Mouse (Mus musculus): Measurements from ENCODE around the gene Agxt. TPM values are rescaled to one million over a fixed set of nuclear protein-coding genes. Genes with fewer than 3 reads are reported as not detected.

The Agxt gene
- polyA plus RNA-seq, 1 experiment from 2014 or later: 2.2 TPM

GRCm38 (mm10) chr1:93124066-93124465 lies 11.0 kb upstream of the Agxt start:
- 55% methylated on average over 8 of the region's 8 CpGs for WGBS (ENCODE audit: insufficient replicate concordance)

GRCm38 (mm10) chr1:93125256-93125655 lies 9.8 kb upstream of the Agxt start:
- H3K4me3 ChIP-seq: no peak overlapping the region
- H3K4me2 ChIP-seq: no peak overlapping the region
- no peaks in the 10 kb centered on the region for H3K36me3 ChIP-seq
- no peaks in the 10 kb centered on the region for H3K4me1 ChIP-seq
- ATAC-seq: no peak
- H3K27me3 ChIP-seq (replicated peaks): no peaks in the 10 kb centered on the region
- 34% methylated on average over 5 of the region's 5 CpGs for WGBS (ENCODE audit: insufficient replicate concordance)
- no peak overlapping the region for H3K9ac ChIP-seq
- no peaks in the 10 kb centered on the region for H3K9me3 ChIP-seq (replicated peaks)
- no peak overlapping the region for H3K27ac ChIP-seq

More at GRCm38 (mm10) chr1:93124066-93124465, 11.0 kb upstream of the Agxt start:
- Histone ChIP-seq H3K27me3 (replicated peaks) (no peaks in the 10 kb centered on the region), H3K9ac (no peak overlapping the region), H3K4me1 (no peaks in the 10 kb centered on the region), H3K9me3 (replicated peaks) (no peaks in the 10 kb centered on the region), H3K4me3 (no peak overlapping the region), H3K4me2 (no peak overlapping the region), H3K36me3 (no peaks in the 10 kb centered on the region), H3K27ac (no peak overlapping the region)
- ATAC-seq: no peak

- H3K27ac ChIP-seq: no peak overlapping the region
Measured at GRCm38 (mm10) chr1:93128209-93128608, 6.8 kb upstream of the Agxt start.

DNA sequence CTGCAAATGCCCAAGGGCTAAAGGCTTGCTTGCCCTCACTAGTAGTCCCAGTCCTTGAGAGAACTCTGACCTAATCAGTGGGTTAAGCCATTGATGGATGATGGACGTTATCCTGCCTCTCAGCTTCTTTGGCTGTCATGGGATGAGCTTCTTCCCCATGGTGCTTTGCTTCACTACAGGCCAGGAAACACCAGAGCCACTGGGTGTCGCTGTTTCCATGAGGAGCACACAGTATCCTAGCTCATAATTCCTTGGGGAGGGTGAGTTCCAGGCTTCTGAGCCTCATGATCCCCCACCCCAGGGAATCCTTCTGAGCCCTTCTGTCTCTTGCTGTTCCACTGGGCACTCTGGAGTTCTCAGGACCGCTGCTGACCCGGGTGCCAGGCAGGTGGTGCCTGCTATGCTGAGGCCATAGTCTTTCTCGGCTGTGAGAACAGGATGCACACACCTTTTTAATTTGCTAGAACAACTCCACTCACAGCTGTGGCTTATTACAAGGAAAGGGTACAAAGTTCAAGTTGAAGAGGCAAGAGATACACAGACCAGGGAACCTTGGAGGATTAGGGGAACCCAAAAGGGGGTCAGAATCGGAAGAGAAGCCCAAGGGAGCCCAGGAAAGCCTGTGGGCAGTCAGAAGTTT lies 6.2 kb upstream of the Agxt start:
- no peaks in the 10 kb centered on the region for H3K9me3 ChIP-seq (replicated peaks)
- no peak overlapping the region for H3K27ac ChIP-seq
- H3K4me1 ChIP-seq: no peaks in the 10 kb centered on the region
- H3K27me3 ChIP-seq (replicated peaks): no peaks in the 10 kb centered on the region
- no peak overlapping the region for H3K9ac ChIP-seq
- no peaks in the 10 kb centered on the region for H3K36me3 ChIP-seq
- no peak for ATAC-seq
- no peak overlapping the region for H3K4me3 ChIP-seq
- 26% methylated on average over 6 of the region's 6 CpGs for WGBS (ENCODE audit: insufficient replicate concordance)
- H3K4me2 ChIP-seq: no peak overlapping the region

More at GRCm38 (mm10) chr1:93128209-93128608, 6.8 kb upstream of the Agxt start:
- no peaks in the 10 kb centered on the region for H3K36me3 ChIP-seq
- H3K9ac ChIP-seq: no peak overlapping the region
- H3K27me3 ChIP-seq (replicated peaks): no peaks in the 10 kb centered on the region
- 59% methylated on average over 8 of the region's 8 CpGs for WGBS (ENCODE audit: insufficient replicate concordance)
- no peak for ATAC-seq
- H3K4me3 ChIP-seq: no peak overlapping the region
- no peaks in the 10 kb centered on the region for H3K4me1 ChIP-seq
- no peaks in the 10 kb centered on the region for H3K9me3 ChIP-seq (replicated peaks)
- no peak overlapping the region for H3K4me2 ChIP-seq

- H3K4me3 ChIP-seq: no peak overlapping the region
- no peak overlapping the region for H3K9ac ChIP-seq
- no peaks in the 10 kb centered on the region for H3K4me1 ChIP-seq
- H3K36me3 ChIP-seq: no peaks in the 10 kb centered on the region
- H3K9me3 ChIP-seq (replicated peaks): no peaks in the 10 kb centered on the region
- no peaks in the 10 kb centered on the region for H3K27me3 ChIP-seq (replicated peaks)
- no peak for ATAC-seq
- 55% methylated on average over 10 of the region's 10 CpGs for WGBS (ENCODE audit: insufficient replicate concordance)
- no peak overlapping the region for H3K4me2 ChIP-seq
- no peak overlapping the region for H3K27ac ChIP-seq
Measured at GRCm38 (mm10) chr1:93130242-93130983, 4.6 kb upstream of the Agxt start.

GRCm38 (mm10) chr1:93132676-93133075 lies 2.4 kb upstream of the Agxt start:
- no peak overlapping the region for H3K27ac ChIP-seq
- no peak for ATAC-seq
- H3K4me3 ChIP-seq: no peak overlapping the region

GRCm38 (mm10) chr1:93138534-93138933 lies 3.5 kb downstream of the Agxt start:
- Histone ChIP-seq H3K9me3 (replicated peaks) (no peaks in the 10 kb centered on the region), H3K27me3 (replicated peaks) (0 out of 2 replicates have a peak, but pooled peaks cover 9% of the 10 kb centered on the region), H3K27ac (no peak overlapping the region), H3K4me2 (no peak overlapping the region), H3K4me1 (no peaks in the 10 kb centered on the region), H3K4me3 (no peak overlapping the region), H3K9ac (no peak overlapping the region), H3K36me3 (no peaks in the 10 kb centered on the region)
- ATAC-seq: peak; percentile 58
- WGBS (ENCODE audit: insufficient replicate concordance): 69% methylated on average over 6 of the region's 6 CpGs

More at GRCm38 (mm10) chr1:93132676-93133075, 2.4 kb upstream of the Agxt start:
- WGBS (ENCODE audit: insufficient replicate concordance): 38% methylated on average over 8 of the region's 8 CpGs
- no peaks in the 10 kb centered on the region for H3K27me3 ChIP-seq (replicated peaks)
- no peak overlapping the region for H3K4me2 ChIP-seq
- no peaks in the 10 kb centered on the region for H3K36me3 ChIP-seq
- H3K9me3 ChIP-seq (replicated peaks): no peaks in the 10 kb centered on the region
- no peak overlapping the region for H3K9ac ChIP-seq
- H3K4me1 ChIP-seq: no peaks in the 10 kb centered on the region

DNA sequence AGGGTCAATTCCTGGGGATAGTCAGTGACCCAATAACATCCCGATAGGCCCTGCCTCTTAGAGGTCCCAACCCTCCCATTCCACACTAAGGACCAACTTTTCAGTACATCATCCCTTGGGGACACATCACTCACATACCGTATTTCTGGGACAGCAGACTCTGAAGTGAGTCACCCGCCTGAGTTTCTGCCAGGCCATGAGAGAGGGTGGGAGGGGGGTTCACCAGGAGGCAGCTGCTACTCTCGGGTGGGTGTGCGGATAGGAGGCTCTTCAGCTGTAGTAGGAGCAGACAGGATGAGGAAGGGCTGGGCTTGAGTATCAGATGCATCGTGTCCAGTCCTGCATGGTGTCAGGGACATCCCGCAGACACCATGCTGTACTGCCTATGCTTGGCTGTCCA lies 4.7 kb downstream of the Agxt start:
- no peak for ATAC-seq
- 62% methylated on average over 7 of the region's 7 CpGs for WGBS (ENCODE audit: insufficient replicate concordance)
- no peaks in the 10 kb centered on the region for H3K4me1 ChIP-seq
- H3K27ac ChIP-seq: no peak overlapping the region
- no peak overlapping the region for H3K9ac ChIP-seq
- H3K4me2 ChIP-seq: no peak overlapping the region
- no peaks in the 10 kb centered on the region for H3K36me3 ChIP-seq
- 0 out of 2 replicates have a peak, but pooled peaks cover 9% of the 10 kb centered on the region for H3K27me3 ChIP-seq (replicated peaks)
- no peak overlapping the region for H3K4me3 ChIP-seq
- no peaks in the 10 kb centered on the region for H3K9me3 ChIP-seq (replicated peaks)

DNA sequence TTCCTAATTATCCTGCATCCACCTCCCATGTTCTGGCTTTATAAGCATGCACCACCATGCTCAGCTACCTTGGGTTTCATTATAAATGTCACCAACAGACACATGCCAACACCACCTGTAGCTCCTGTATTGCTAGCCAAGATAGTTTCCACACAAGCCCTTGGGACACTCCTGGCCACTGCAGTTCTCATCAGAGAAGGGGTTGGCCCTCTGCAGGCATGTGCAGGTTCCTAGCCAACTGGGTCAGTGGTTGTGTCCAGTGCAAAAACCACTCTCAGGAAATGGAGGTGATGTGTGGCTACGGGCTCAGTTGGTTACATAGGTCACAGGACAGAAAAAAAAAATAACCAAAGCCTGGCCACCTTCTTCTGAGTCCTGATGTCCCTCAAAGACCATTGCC lies 7.8 kb downstream of the Agxt start:
- 42% methylated on average over 1 of the region's 1 CpGs for WGBS (ENCODE audit: insufficient replicate concordance)
- H3K27me3 ChIP-seq (replicated peaks): 0 out of 2 replicates have a peak, but pooled peaks cover 9% of the 10 kb centered on the region
- no peak overlapping the region for H3K9ac ChIP-seq
- H3K4me1 ChIP-seq: no peaks in the 10 kb centered on the region
- H3K4me3 ChIP-seq: no peak overlapping the region
- no peaks in the 10 kb centered on the region for H3K9me3 ChIP-seq (replicated peaks)
- no peaks in the 10 kb centered on the region for H3K36me3 ChIP-seq
- no peak overlapping the region for H3K4me2 ChIP-seq
- H3K27ac ChIP-seq: no peak overlapping the region
- no peak for ATAC-seq

- 60% methylated on average over 9 of the region's 9 CpGs for WGBS (ENCODE audit: insufficient replicate concordance)
- Histone ChIP-seq H3K9me3 (replicated peaks) (no peaks in the 10 kb centered on the region), H3K27ac (no peak overlapping the region), H3K36me3 (no peaks in the 10 kb centered on the region), H3K27me3 (replicated peaks) (0 out of 2 replicates have a peak, but pooled peaks cover 9% of the 10 kb centered on the region), H3K4me1 (no peaks in the 10 kb centered on the region), H3K4me3 (no peak overlapping the region), H3K9ac (no peak overlapping the region), H3K4me2 (no peak overlapping the region)
- no peak for ATAC-seq
Measured at GRCm38 (mm10) chr1:93144176-93144575, 9.1 kb downstream of the Agxt start.

DNA sequence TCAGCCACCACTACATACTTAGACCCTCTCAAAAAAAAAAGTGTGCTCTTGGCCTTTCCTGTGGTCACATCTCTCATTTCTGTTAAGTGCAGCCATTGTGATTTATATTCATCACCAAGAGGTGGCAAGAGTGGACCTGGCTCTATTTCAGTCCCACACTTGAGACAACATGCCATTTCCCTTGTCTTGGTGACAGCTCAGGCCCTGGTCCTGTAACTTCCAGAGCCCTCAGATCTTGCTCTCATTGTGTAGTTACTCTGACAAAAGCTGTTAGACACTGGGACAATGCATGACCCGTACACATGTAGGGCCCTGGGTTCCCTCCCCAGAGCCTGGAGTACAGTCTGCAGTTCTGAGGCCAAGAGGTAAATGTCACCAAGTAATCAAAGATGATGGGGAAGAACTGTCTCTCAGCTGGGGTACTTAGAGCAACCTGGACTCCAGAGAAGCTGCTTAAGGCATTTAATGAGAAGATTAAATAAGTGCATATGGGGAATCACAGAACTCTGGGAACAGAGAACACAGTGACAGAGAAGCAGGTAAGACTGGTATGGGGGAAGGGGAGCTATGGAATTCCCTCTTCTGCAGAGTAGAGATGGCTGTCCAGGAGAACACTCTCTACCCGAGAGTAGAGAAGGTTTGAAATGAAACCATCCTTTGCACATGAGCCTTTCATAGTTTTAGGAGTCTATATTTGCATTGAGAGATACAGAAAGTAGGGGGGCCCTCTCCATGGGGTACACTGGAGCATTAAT lies 16.0 kb downstream of the Agxt start:
- Histone ChIP-seq H3K27ac (no peak overlapping the region), H3K36me3 (no peaks in the 10 kb centered on the region), H3K4me3 (no peak overlapping the region), H3K4me2 (no peak overlapping the region), H3K4me1 (no peaks in the 10 kb centered on the region), H3K9me3 (replicated peaks) (no peaks in the 10 kb centered on the region), H3K27me3 (replicated peaks) (0 out of 2 replicates have a peak, but pooled peaks cover 4% of the 10 kb centered on the region), H3K9ac (no peak overlapping the region)
- ATAC-seq: no peak
- WGBS (ENCODE audit: insufficient replicate concordance): 61% methylated on average over 2 of the region's 2 CpGs

DNA sequence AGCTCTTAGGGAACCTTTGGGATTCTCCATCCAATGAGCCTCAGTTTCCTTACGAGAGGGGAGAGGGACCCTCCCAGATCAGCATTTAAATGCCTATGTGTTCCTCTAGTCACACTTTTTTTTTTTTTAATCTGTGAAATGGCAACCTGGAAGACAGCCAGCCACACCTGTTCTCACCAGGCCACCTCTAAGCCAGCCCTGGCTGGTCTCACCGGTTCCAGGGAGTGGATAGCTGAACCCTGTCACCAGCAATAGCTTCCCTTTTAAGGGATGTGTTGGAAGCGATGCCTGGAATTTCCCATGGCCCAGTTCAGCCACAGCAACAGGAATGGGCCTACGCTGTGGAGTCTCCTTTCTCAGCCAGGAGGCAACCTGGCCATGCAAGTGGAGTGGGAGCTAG lies 22.5 kb downstream of the Agxt start:
- Histone ChIP-seq H3K27ac (no peak overlapping the region), H3K9me3 (replicated peaks) (no peaks in the 10 kb centered on the region), H3K9ac (no peak overlapping the region), H3K27me3 (replicated peaks) (no peaks in the 10 kb centered on the region), H3K4me2 (no peak overlapping the region), H3K36me3 (no peaks in the 10 kb centered on the region), H3K4me3 (no peak overlapping the region), H3K4me1 (no peaks in the 10 kb centered on the region)
- no peak for ATAC-seq
- WGBS (ENCODE audit: insufficient replicate concordance): 56% methylated on average over 4 of the region's 4 CpGs
